Mouse (Mus musculus): Measurements from ENCODE around the gene 4921501E09Rik.

- TF ChIP-seq CTCF (IDR thresholded peaks at IDR 0.05; ENCODE audit: low read depth, low read length) (no peak), POLR2A (IDR thresholded peaks at IDR 0.05; ENCODE audit: borderline replicate concordance, low read depth, low read length) (no peak)
Observed at GRCm38 (mm10) chr17:33032900-33033891, 34.7 kb downstream of the 4921501E09Rik start, which contains the start of gene Zfp763.

Data from bone marrow macrophage, adult 2 months (primary cell).